Mouse (Mus musculus): ENCODE results near the gene Dpagt1. TPM values are rescaled to one million over a fixed set of nuclear protein-coding genes. Genes with fewer than 3 reads are reported as not detected.
"Not testable (repeated sequence)": the region's sequence is repeated elsewhere in the genome, so short reads cannot be mapped to it uniquely, and the experiment has no call there.

Dpagt1 gene
- polyA plus RNA-seq, 1 experiment = 25.8 TPM

DNA sequence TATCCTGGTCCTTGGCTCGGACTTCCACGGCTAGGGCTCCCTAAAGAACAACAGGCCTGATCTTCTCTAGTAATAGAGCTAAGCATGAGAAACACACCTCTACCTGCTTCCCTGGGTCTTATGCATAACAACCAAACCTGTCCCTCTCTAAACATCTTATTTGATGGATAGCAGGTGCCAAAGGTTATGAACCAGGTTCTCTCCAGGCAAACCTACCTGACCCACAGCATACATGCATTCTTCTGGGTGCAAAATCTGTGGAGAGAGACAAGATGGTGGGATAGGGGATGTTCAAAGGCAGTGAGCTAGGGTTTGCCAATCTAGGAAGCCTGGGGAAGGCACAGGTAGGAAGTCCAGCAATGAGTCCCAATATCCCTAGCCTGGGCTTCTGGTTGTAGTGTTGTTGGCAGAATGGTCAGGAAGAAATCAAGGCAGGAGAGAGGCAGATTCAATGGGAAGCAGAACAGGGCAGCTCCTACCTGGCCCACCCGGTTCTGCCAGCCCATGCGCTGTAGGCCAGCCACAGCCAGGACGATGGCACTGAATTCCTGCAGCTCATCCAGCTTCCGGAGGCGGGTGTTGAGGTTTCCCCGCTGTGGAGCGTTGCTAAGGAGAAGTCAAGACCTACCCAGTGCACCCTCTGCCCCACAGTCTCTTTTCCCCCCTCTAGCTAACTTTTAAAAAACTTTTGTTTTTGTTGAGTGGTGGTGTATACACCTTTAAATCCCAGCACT lies 11.8 kb downstream of the Dpagt1 start:
- no peak for DNase-seq (ENCODE audit: low spot score)

- DNase-seq (ENCODE audit: low spot score) = no peak
Observed at GRCm38 (mm10) chr9:44338574-44338973, 12.8 kb downstream of the Dpagt1 start.

- DNase-seq (ENCODE audit: low spot score) = no peak
Observed at GRCm38 (mm10) chr9:44341487-44341886, 15.7 kb downstream of the Dpagt1 start.

GRCm38 (mm10) chr9:44342173-44342572 lies 16.4 kb downstream of the Dpagt1 start:
- no peak for DNase-seq (ENCODE audit: low spot score)

GRCm38 (mm10) chr9:44342605-44343004 lies 16.8 kb downstream of the Dpagt1 start:
- DNase-seq (ENCODE audit: low spot score) = no peak

DNA sequence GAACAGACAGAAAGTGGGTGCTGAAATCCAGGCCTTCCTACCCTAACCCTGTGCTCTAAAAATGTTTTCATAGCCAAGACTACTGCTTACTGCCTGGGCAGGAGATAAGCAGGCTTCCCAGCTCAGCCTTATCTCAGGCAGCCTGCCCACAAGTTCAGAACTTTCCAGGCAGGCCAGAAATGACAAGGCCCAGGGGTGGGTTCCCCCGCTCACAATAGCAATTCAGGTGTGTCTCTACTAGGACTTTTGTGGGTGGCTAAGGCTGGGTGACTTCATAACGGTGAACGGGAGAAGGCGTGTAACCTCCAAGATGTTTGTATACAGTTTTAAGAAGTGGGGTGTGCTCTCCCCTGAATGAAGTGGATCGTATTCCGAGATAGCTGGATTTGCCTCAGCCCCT lies 17.5 kb downstream of the Dpagt1 start:
- DNase-seq (ENCODE audit: low spot score) = no peak

GRCm38 (mm10) chr9:44343781-44344421 lies 18.1 kb downstream of the Dpagt1 start, which contains the start of gene Hmbs:
Gene Hmbs (minus strand): TSS chr9:44344228.
- DNase-seq (ENCODE audit: low spot score) = peak; percentile 90

GRCm38 (mm10) chr9:44345570-44346433 lies 20.0 kb downstream of the Dpagt1 start:
- DNase-seq (ENCODE audit: low spot score) = no peak

- no peak for DNase-seq (ENCODE audit: low spot score)
Observed at GRCm38 (mm10) chr9:44347166-44347565, 21.3 kb downstream of the Dpagt1 start.

DNA sequence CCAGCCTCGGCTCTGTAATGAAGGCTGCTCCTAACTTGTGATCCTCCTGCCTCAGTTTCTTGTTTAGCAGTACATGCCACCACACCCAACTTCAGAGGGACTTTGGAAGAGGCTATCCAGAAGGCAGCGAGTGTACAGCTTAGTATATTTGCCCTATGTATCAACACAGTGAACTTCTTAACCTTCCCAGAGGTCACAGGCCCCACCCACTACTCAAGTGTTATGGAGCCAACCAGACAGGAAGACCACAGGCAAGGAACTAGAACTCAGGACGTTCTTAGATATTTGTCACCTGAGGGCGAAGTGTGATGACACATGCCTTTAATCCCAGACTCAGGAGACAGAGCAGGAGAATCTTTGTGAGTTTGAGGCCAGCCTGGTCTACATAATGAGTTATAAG lies 21.8 kb downstream of the Dpagt1 start:
- DNase-seq (ENCODE audit: low spot score) = no peak

DNA sequence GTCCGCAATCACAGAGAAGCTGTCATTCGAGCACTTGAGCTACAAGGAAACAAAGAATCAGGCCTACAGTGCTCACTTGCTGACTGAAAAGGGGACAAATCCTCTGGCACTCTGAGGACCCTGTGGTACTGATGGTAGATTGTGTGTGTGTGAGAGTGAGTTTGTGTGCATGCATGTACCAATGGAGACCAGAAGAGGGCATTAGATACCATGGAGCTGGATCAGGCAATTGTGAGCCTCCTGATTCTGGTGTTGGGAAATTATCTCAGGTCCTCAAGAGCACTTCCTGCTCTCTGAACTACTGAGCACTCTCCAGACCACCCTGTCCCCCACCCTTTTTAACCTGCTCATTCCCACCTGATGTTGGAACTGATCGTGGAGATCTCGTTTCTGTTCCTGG lies 22.7 kb downstream of the Dpagt1 start:
- DNase-seq (ENCODE audit: low spot score) = no peak

DNA sequence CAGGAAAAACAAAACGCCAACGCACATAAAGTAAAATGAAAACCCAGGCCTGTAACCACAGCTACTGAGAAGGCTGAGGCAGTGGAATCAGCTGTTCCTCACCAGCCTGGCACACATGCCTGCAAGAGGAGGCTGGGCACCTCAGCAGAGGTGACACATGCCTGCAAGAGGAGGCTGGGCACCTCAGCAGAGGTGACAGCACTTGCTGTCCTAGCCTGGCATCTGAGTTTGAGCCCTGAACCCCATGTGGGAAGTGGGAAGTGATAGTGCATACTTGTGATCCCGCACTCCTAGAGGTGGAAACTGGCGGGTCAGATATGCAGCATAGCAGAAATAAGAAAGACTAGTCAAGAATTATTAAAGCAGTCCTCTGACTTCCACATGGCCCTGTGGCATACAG lies 25.6 kb downstream of the Dpagt1 start:
- no peak for DNase-seq (ENCODE audit: low spot score)

DNA sequence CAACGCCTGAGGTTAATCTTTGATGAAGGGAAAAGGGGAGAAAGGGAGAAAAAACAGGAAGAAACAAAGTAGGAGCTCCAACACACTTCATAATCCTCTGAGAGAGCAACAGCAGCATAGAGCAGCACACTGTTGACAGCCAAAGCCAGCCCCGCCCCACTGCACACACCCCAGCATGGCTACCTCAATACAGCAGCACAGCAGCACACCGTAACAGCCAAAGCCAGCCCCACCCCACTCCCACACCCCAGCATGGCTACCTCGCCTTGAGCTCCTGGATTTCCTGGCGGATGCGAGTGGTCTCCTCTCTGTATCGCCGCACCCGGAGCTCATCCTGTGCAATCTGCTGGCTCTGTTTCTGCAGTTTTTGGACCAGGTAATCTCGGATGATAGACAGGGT lies 26.5 kb downstream of the Dpagt1 start:
- no peak for DNase-seq (ENCODE audit: low spot score)

- DNase-seq (ENCODE audit: low spot score) = no peak
Observed at GRCm38 (mm10) chr9:44353142-44353541, 27.3 kb downstream of the Dpagt1 start.

DNA sequence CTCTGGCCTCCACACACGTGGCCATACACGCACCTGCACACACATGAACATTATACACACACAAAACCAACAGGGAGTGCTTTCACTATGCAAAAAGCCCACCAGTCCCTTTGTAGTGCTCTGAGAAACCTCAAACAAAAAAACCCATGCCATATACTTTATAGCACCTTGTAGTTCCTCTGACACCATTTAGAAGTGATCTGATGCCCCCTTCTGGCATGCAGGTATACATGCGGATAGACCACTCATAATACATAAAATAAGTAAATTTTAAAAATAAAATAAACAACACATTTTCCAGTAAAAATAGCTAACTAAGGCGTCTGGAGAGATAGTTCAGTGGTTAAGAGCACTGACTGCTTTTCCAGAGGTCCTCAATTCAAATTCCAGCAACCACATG lies 31.4 kb downstream of the Dpagt1 start:
- DNase-seq (ENCODE audit: low spot score) = no peak

- DNase-seq (ENCODE audit: low spot score) = peak; percentile 89
Observed at GRCm38 (mm10) chr9:44361190-44361917, 35.5 kb downstream of the Dpagt1 start, which contains the start of gene Vps11. Gene Vps11 (minus strand): TSS chr9:44361670.

- DNase-seq (ENCODE audit: low spot score) = not testable (repeated sequence)
Observed at GRCm38 (mm10) chr9:44361931-44362330, 36.1 kb downstream of the Dpagt1 start.

DNA sequence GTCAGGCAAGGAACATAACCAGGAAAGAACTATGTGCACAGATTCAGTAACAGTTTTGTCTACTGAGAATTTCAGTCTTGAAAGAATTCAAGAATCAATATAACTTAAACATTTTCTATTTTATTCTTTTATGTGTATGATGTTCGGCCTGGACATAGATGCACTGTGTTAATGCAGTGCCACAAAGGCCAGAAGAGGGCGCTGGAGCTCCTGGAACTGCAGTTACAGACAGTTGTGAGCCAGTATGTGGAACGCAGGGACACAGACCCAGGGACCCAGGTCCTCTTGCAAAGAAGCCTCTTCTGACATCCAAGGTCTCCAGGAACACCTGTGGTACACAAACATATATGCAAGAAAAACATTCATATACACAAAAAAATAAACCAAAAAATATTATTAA lies 38.7 kb downstream of the Dpagt1 start:
- DNase-seq (ENCODE audit: low spot score) = no peak

GRCm38 (mm10) chr9:44373386-44373785 lies 47.6 kb downstream of the Dpagt1 start:
- DNase-seq (ENCODE audit: low spot score) = no peak

GRCm38 (mm10) chr9:44376141-44376540 lies 50.3 kb downstream of the Dpagt1 start:
- no peak for DNase-seq (ENCODE audit: low spot score)

GRCm38 (mm10) chr9:44377335-44377734 lies 51.5 kb downstream of the Dpagt1 start:
- DNase-seq (ENCODE audit: low spot score) = not testable (repeated sequence)
